Mouse (Mus musculus) ES-Bruce4 (cell line): ENCODE measurements around the gene Irs1.

ENCODE experiments used
- CTCF ChIP-seq: IDR thresholded peaks from one replicate; pipeline ENCODE4 v1.8.1; 2011; ENCODE audit warnings: low read depth, low read length
- POLR2A ChIP-seq: IDR thresholded peaks from one replicate; pipeline ENCODE4 v1.8.1; 2011; ENCODE audit warnings: low read length; ENCODE audit not compliant: insufficient read depth

DNA sequence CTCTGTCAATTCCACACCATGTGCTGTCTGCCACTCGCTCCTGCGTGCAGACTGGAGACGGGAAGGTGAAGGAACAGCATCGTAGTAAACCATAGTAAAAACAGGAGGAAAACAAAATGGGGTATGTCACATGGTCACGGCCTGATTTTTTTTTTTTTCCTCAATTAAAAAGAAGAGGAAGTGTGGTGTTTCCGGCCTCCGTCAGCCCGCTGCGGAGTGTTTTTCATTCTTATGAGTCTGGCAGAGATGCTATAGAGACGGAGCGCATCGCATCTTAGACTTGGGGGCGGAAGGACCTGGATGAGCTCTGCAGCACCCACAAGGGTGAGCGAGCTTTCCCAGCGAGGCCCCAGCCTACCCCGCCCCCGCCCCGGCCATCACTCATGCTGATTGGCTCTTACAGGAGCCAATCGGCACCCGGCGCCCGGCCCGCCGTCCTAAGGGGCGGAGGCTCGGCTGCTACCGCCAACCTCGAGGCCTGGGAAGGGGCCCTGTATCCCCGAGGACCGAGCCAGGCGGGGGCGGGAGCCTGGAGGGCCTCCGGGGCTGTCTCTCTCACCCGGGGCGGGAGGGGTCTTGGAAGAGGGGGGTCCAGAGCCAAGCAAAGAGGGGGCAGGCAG, 8.1 kb downstream of the Irs1 start:
- TF ChIP-seq CTCF = no peak
- TF ChIP-seq POLR2A = peak; percentile 27
